Mouse (Mus musculus) CH12.LX (cell line): ENCODE results near the gene Hist1h4c.

Experiments used
- CTCF ChIP-seq, 2 experiments: IDR thresholded peaks in 1 of 2; conservative IDR thresholded peaks in 1 of 2; 2 replicates each; pipeline ENCODE4 v1.5.1; 2011 to 2012; ENCODE audit warnings: low read depth in 2 of 2, low read length in 2 of 2, improper control_type of control experiment in 1 of 2, inconsistent platforms in 1 of 2, mild to moderate bottlenecking in 1 of 2, moderate library complexity in 1 of 2
- MYC ChIP-seq: IDR thresholded peaks from 2 replicates; pipeline ENCODE4 v1.6.1; 2011; ENCODE audit warnings: low read depth, mild to moderate bottlenecking, improper control_type of control experiment, low read length
- SMC3 ChIP-seq: IDR thresholded peaks from 2 replicates; pipeline ENCODE4 v1.6.1; 2011; ENCODE audit warnings: low read depth, low read length, improper control_type of control experiment
- ZMIZ1 ChIP-seq: IDR thresholded peaks from 2 replicates; pipeline ENCODE4 v1.6.1; 2012; ENCODE audit warnings: low read depth, mild to moderate bottlenecking, inconsistent platforms, low read length, improper control_type of control experiment

GRCm38 (mm10) chr13:23740910-23741309 lies 42.7 kb upstream of the Hist1h4c start:
- TF ChIP-seq MYC (no peak), ZMIZ1 (no peak), CTCF (conservative IDR thresholded peaks at IDR 0.05 in 1 of 2, IDR thresholded peaks at IDR 0.05 in 1 of 2; ENCODE audit: low read depth in 2 of 2, low read length in 2 of 2) (no peak), SMC3 (no peak)
